Mouse (Mus musculus) urinary bladder, postnatal 14 days (tissue): Measurements from ENCODE around the gene Olfr948.

Experiments used
- DNase-seq: peaks from one replicate; pipeline ENCODE4 v3.0.0; 2021; ENCODE audit warnings: low spot score

Olfr948 gene

DNA sequence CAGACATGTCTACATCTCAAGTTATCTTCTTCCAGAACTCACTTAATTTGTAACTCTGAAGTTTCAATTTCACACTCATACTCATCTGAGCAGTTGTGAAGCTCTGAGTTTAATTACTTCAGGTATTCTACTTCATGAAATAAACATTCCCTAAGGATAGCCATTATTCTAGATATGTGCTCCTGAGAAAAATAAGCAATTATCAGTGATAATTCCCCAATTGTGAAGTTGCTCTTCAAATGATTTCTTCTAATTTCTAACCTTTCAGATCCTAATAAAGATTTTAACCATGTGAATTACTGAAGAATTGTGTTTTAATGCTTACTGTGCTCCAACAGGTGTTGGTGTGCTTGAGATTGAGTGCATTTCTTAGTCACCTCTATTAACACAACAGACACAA lies at the start of gene Olfr948:
Gene Olfr948 (minus strand): TSS at position 101 of the 400 bp plus-strand sequence.
- no peak for DNase-seq

DNA sequence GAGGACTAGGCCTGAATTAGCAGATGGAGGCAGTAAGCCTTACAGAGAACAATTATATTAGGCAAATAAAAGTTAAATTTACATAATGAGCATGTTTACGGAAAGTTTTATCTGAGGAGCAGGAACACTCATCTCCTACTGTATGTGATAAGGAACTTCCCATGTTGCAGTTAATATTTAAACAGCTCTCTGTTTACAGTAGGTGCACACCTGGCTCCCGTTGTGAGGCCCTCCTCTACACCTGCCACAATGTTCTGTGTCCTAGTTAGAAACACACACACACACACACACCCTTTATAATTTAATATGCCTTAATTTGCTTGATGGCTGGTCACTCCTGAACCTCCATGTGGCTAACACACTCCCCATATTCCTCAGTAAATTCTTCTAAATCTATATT lies 38.7 kb downstream of the Olfr948 start:
- no peak for DNase-seq

DNA sequence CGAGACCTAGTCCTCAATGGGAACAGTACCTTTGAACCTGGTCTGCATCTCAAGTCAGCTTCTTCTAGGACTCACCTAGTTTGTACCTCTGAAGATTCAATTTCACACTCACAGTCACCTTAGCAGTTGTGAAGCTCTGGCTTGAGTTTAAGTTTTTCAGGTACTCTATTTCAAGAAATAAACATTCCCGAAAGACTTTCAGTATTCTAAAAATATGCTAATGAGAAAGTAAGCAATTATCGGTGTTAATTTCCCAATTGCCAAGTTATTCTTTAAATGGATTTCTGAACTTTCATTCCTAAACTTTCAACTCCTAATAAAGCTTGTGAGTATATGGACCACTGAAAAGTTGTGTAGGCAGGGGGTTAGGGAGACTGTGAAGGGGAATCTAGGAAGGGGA lies 49.1 kb downstream of the Olfr948 start, which contains the start of gene Olfr945:
Gene Olfr945 (minus strand): TSS at position 101 of the 400 bp plus-strand sequence.
- no peak for DNase-seq
